Mouse (Mus musculus): ENCODE results near the gene Pgk1. TPM values are rescaled to one million over a fixed set of nuclear protein-coding genes. Genes with fewer than 3 reads are reported as not detected.
A peak's percentile ranks its signal among the peaks of the same experiment; 100 is the strongest.
"Not testable (repeated sequence)": the region's sequence is repeated elsewhere in the genome, so short reads cannot be mapped to it uniquely, and the experiment has no call there.

The Pgk1 gene
- total RNA-seq (2021): 100 to 1,000 TPM; 472 to 481 TPM
- long read RNA-seq, experiment 1, transcript Pgk1-201 (11 exons, 1,825 nt): major isoform, 498 of 556 reads
- long read RNA-seq, experiment 1, partial matches to known transcripts: 57 of 556 reads
- long read RNA-seq, experiment 1, other reads (novel, unspliced or antisense): 1 of 556 reads
- long read RNA-seq, experiment 2, transcript Pgk1-201 (11 exons, 1,825 nt): major isoform, 348 of 372 reads
- long read RNA-seq, experiment 2, partial matches to known transcripts: 22 of 372 reads
- long read RNA-seq, experiment 2, other reads (novel, unspliced or antisense): 2 of 372 reads

GRCm38 (mm10) chrX:106186713-106187649 lies at the start of gene Pgk1:
TSS of gene Pgk1 (plus strand) at chrX:106187100.
- peak; percentile 83 to 88 for DNase-seq (ENCODE audit: low spot score in 2 of 2)

- DNase-seq (ENCODE audit: low spot score in 2 of 2): no peak
Measured at GRCm38 (mm10) chrX:106139309-106140070, 47.4 kb upstream of the Pgk1 start.

DNA sequence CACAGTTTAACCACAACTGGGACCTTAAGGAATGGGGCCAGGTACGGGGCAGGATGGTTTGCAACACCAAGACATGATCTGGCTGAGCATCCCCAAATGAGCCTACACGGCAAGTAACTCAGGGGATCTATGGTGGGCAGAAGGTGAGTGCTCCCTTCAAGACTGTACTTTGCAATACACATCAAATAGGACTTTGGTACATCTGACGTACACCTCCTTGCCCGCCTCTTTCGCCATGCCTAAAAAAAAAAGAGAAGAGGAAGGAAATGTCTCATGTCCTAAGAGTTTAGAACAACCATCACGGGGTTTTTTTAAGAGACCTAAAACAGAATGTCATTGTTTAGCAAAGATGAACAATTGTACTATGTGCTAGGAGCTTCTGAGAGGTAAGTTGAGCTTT lies 44.0 kb upstream of the Pgk1 start, which contains the start of gene Tlr13:
Gene Tlr13 (plus strand): TSS at position 269 of the 400 bp plus-strand sequence.
- no peak for DNase-seq (ENCODE audit: low spot score in 2 of 2)

DNA sequence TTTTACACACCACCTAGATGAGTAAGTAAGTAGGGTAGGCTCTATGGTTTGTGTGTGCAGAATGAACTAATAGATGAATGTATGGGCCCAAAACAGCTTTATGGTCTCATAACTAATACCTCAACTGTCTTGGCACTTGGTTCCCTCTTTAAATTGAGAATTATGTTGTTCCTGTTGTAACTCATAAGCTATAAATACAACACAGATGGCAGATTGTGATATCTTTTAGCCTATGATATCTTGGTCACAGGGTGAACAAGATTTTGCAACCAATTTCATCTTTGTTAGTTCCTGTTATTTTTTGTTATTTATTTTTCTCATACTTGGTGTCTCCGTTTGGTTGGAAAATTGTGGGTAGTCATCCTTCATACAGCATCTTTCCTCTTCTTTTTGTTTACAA lies 38.7 kb upstream of the Pgk1 start:
- no peak for DNase-seq (ENCODE audit: low spot score in 2 of 2)

GRCm38 (mm10) chrX:106149460-106149859 lies 37.4 kb upstream of the Pgk1 start:
- no peak for DNase-seq (ENCODE audit: low spot score in 2 of 2)

DNA sequence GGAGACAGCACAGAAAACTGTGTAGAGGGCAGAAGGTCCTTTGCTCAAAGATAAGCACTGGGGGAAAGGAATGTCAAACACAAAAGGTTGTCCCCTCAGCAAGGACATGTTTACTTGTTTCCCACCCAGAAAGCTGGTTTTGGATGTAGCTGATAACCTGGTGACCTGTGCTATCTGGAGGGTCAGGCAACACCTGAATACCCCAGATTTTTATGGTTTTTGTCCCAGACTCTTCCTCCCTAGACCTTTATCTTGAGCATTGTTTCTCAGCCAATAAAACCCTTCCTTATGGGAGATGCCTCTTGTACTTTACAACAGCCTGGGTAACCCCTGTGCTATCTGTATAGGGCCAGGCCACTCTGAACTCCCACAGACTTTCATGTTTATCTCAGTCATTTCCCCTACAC lies 32.7 kb upstream of the Pgk1 start:
- DNase-seq (ENCODE audit: low spot score in 2 of 2): no peak

DNA sequence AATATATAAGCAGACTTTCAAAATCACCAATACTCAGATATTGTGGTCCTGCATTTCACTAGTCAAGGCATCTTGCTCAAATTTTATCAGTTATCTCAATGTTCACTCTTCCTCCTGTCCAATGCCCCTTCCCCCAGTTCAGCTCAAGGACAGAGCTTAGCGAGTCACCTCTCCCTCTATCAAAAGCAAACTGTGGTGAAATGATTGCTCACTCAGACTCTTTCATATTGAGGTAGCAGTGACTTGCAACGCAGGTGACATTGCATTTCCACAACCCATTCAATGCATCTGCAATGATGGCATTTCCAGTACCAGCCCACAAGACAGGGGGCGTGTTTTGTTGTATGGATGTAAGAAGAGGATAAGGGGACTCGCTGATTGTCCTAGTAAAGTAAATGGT lies 31.0 kb upstream of the Pgk1 start:
- DNase-seq (ENCODE audit: low spot score in 2 of 2): no peak

DNA sequence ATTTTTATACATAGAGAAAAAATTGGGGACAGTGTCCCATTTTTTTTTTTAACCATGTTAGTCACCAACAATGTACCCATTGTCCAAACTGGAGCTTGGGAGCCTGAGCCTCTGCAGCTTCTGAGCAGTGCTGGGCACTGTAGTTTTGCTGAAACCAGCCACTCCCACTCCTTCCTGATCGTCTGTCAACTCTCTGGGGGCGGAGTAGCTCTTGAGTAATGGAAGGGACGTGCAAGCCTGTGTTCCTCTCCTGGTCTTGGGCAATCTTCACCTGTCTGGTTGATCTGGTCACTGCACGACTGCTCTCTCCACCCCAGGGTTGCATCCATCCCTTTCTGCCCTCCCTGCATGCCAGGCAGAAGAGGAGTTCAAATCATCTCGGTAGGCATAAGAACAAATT lies 22.9 kb upstream of the Pgk1 start:
- no peak for DNase-seq (ENCODE audit: low spot score in 2 of 2)

GRCm38 (mm10) chrX:106164555-106164954 lies 22.3 kb upstream of the Pgk1 start:
- no peak for DNase-seq (ENCODE audit: low spot score in 2 of 2)

- no peak for DNase-seq (ENCODE audit: low spot score in 2 of 2)
Measured at GRCm38 (mm10) chrX:106165089-106165488, 21.8 kb upstream of the Pgk1 start.

DNA sequence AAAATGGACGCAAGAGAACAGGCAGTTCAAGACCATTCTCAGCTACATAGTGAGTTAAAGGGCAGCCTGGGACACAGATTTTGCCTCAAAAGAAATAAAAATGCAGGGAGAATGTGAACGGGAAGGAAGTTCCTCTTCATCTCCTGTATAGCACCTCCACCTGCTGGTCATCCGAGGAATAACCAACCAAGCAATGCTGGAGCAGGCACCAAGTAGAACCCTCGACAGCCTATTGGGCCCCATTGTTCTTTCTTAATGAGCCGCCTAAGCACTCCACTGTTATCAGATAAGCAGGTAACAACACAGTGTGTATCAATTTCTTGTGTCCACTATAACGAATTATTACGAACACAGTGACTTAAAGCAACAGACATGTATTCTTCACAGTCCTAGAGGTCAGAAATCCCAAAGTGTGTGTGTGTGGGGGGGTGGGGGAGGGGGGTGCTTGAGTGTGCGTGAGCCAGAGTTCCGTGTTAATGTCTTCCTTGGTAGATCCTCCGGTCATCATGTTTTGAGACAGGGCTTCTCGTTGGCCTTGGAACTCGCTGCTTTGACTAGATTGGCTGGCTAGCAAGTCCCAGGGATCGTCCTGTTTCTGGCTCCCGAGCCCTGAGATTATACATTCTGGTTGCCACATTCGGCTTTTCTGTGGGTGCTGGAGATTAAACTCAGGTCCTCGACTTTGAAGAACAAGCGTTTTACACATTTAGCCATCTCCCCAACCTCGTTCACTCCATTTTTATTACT lies 15.6 kb upstream of the Pgk1 start:
- peak; percentile 72 to 77 for DNase-seq (ENCODE audit: low spot score in 2 of 2)

DNA sequence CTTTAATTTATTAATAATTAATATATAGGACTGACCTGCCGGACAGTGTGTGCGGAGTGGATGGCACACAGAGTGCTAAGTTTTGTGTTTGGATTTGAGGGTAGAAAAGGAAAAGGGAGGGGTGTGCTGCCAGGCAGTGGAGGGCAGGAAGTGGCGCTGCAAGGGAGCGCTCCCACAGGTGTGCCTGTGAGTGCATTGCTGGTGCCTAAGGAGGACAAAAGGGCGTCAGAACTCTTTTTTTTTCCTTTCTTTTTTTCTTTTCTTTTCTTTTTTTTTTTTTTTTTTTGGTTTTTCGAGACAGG lies 15.1 kb upstream of the Pgk1 start:
- no peak for DNase-seq (ENCODE audit: low spot score in 2 of 2)

- no peak for DNase-seq (ENCODE audit: low spot score in 2 of 2)
Measured at GRCm38 (mm10) chrX:106176331-106176730, 10.6 kb upstream of the Pgk1 start.

GRCm38 (mm10) chrX:106184279-106184678 lies 2.6 kb upstream of the Pgk1 start:
- DNase-seq (ENCODE audit: low spot score in 2 of 2): no peak

DNA sequence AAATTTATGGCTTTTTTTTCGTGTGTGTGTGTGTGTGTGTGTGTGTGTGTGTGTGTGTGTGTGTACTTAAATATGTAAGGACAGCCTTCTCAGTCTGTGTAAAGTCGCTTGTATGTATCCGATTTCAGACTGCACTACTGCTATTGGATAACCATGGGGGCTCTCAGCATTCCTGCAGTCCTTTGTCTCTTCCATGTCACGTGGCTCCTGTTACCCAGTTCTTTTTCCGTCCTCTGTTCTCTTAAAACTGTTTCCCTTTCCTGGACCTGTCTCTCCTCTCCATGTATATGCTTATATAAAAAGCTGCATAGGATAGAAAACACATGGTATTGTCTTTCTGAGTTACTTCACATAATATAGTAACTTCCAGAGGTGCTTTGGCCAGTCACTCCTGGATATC lies 1.2 kb upstream of the Pgk1 start:
- no peak for DNase-seq (ENCODE audit: low spot score in 2 of 2)

DNA sequence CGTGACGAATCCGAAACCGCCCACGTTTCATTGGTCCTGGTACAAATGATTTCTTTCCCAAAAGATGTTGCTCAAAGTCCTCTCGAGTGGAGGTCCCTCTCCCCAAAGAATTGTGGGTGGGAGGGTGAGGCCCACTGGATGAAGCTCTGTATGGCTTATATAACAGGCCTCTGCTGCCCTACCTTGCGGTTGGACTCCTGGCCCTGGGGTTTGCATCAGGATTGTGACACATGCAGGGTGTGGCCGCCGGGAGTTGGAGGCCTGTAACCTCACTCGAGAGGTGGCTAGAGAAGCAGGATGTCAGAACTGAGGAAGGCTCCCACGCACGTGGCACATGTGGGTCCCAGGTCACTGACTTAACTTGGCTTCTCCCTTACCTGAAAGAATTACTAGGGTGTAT lies 837 bp downstream of the Pgk1 start:
- peak in 1 of 2 experiments; percentile 3 for DNase-seq (ENCODE audit: low spot score in 2 of 2)

DNA sequence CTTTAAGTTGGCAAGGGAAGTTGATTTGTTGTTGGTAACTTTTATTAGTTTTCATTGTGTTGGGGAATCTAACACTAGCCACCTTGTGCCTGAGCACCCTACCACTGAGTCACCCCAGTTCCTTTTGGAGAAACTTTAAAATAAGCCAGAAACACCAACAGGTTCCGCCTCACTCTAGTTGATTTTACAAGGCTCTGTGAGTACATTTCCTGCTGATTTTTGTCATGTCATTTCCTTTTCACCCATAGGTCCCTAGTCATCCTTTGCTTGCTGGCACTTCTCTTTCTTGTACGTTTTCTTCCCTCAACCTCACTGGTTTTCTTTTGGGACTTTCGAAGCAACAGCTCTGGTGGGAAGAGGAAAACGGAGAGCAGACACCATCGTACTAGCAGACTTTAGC lies 2.5 kb downstream of the Pgk1 start:
- DNase-seq (ENCODE audit: low spot score in 2 of 2): no peak

GRCm38 (mm10) chrX:106190091-106190490 lies 3.2 kb downstream of the Pgk1 start:
- no peak for DNase-seq (ENCODE audit: low spot score in 2 of 2)

DNA sequence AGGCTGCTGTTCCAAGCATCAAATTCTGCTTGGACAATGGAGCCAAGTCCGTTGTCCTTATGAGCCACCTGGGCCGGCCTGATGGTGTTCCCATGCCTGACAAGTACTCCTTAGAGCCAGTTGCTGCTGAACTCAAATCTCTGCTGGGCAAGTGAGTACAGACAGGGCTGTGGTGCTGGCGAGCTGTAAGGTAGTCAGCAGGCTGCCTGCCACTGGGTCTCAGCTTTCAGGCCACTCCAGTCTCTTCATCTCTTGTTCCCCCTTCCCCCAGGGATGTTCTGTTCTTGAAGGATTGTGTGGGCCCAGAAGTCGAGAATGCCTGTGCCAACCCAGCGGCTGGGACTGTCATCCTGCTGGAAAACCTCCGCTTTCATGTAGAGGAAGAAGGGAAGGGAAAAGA lies 7.5 kb downstream of the Pgk1 start:
- DNase-seq (ENCODE audit: low spot score in 2 of 2): not testable (repeated sequence)

- DNase-seq (ENCODE audit: low spot score in 2 of 2): no peak
Measured at GRCm38 (mm10) chrX:106197308-106197707, 10.4 kb downstream of the Pgk1 start.

DNA sequence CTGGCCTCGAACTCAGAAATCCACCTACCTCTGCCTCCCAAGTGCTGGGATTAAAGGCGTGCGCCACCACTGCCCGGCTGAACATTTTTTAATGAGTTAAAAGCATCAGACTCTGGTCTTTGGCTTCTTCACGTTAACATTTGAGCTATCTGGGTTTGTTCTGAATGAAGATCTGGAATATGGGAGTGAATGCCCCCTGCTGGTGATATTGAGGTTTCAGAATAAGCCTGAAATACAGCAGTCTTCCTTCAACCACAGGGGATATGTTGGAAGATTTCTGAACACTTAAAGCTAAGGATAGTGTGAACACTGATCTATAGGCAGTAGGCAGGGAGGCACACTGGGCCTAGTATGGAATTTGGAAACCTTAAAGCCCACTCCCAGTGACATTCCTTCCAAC lies 12.0 kb downstream of the Pgk1 start:
- DNase-seq (ENCODE audit: low spot score in 2 of 2): no peak
